Mouse (Mus musculus) gastrocnemius, postnatal 4 days (tissue): ENCODE data around the gene Rnf128. TPM values are rescaled to one million over a fixed set of nuclear protein-coding genes. Genes with fewer than 3 reads are reported as not detected.
"Not testable (repeated sequence)": the region's sequence is repeated elsewhere in the genome, so short reads cannot be mapped to it uniquely, and the experiment has no call there.

Experiments
- DNase-seq, 2 experiments: peaks; one replicate each; pipeline ENCODE4 v3.0.0; 2021 to 2022; ENCODE audit warnings: low spot score in 2 of 2, mixed read lengths in 2 of 2
- long read RNA-seq, 2 experiments: library from polyadenylated mRNA; stranded (forward); transcript quantifications; one replicate each; pipeline ENCODE4 v2.0.0; 2021
- total RNA-seq, 2 experiments: library from RNA; stranded (reverse); gene quantifications; 2 replicates each; pipeline ENCODE4 v1.2.3; 2021

The Rnf128 gene
- 10 to 100 TPM; 15.2 to 15.3 TPM for total RNA-seq
- long read RNA-seq, experiment 1, transcript Rnf128-201 (7 exons, 2,750 nt): major isoform, 47 of 49 reads
- long read RNA-seq, experiment 1, partial matches to known transcripts: 0 of 49 reads
- long read RNA-seq, experiment 1, other reads (novel, unspliced or antisense): 2 of 49 reads
- long read RNA-seq, experiment 2, transcript Rnf128-201 (7 exons, 2,750 nt): major isoform, 31 of 34 reads
- long read RNA-seq, experiment 2, partial matches to known transcripts: 3 of 34 reads
- long read RNA-seq, experiment 2, other reads (novel, unspliced or antisense): 0 of 34 reads

GRCm38 (mm10) chrX:139562925-139563461 lies at the start of gene Rnf128:
Gene Rnf128, plus strand, starts transcription at chrX:139563316.
- DNase-seq: no peak

DNA sequence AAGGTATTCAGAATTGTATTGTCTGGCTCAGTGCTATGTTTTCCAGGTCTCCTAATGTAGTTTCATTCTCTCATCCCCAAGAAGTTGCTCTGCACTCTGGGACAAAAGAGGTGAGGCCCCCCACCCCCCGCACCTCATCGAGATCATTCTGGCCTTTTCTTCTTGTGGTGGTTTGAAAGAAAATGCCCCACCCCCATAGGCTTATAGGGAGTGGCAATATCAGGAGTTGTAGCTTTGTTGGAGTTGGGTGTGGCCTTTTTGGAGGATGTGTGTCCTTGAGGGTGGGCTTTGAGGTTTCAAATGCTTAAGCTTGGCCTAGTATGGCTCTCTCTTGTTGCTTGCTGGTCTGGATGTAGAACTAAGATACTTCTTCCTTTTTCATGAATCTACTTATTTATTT lies 47.0 kb upstream of the Rnf128 start:
- no peak for DNase-seq

DNA sequence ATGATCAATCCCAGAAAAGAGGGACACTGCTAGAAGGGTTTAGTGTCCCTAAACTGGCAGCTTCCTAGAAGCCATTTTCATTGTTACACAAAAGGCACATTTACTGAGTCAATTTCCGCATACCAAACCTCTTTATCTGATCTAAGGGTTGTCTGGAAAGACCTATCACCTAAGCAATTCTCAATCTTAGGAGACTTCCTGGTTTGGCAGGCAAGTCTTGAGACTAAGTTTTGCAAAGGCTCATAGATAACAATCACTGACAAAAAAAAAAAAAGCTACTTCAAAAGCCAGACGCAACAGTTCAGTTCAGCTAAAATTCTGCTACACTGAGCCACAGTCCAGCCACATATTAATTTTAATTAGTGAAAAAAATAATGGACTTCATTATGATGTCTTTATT lies 43.9 kb upstream of the Rnf128 start:
- no peak for DNase-seq

DNA sequence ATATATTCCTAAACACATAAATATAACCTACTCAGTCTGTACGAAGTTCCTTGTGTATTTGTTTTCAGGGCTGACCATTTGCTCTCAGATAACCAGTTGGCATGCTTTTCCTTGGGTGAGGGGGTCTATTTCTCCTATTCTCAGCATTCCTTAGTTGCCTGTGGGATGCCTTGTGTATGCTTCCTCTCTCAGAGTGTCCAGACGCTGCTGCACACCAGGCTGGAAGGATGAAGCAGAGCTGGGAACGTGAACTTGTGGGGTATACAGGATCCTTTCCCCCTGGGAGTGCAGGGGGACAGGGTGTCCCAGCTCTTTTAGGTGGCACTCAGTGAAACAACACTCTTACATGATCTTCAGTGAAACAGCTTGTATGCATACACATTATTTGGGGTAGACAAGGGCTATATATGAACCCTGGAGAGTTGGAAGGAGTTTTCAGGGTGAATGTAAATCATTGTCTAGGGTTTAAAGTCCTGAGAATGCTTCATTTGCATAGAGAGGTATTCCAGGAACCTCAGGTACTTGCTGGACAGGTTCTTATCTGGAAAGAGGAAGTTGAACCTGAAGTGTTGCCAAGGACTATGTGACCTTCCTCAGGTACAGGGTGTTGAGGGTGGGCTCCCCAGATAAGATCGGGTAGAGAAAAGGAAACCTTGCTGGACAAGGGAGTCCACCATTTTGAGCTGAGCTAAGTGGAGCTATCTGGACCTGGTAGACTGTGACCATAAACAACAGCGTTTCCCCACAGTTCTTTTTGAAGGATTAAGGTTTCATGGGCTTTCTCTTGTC lies 38.6 kb upstream of the Rnf128 start:
- DNase-seq: no peak

GRCm38 (mm10) chrX:139525724-139526123 lies 37.4 kb upstream of the Rnf128 start:
- no peak for DNase-seq

- DNase-seq: no peak
Measured at GRCm38 (mm10) chrX:139526984-139527383, 36.1 kb upstream of the Rnf128 start.

DNA sequence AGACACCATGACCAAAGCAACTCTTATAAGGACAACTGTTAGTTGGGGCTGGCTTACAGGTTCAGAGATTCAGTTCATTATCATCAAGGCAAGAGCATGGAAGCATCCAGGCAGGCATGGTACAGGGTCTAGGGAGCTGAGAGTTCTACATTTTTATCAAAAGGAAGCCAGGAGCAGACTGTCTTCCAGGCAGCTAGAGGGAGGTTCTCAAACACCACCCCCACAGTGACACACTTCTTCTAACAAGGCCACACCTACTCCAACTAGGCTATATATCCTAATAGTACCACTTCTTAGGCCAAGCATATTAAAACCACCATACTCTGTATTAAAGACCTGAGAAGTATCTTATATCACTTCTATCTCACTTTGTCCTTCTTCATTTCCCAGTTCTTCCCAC lies 33.4 kb upstream of the Rnf128 start:
- DNase-seq: no peak

- DNase-seq: no peak
Measured at GRCm38 (mm10) chrX:139532293-139532692, 30.8 kb upstream of the Rnf128 start.

DNA sequence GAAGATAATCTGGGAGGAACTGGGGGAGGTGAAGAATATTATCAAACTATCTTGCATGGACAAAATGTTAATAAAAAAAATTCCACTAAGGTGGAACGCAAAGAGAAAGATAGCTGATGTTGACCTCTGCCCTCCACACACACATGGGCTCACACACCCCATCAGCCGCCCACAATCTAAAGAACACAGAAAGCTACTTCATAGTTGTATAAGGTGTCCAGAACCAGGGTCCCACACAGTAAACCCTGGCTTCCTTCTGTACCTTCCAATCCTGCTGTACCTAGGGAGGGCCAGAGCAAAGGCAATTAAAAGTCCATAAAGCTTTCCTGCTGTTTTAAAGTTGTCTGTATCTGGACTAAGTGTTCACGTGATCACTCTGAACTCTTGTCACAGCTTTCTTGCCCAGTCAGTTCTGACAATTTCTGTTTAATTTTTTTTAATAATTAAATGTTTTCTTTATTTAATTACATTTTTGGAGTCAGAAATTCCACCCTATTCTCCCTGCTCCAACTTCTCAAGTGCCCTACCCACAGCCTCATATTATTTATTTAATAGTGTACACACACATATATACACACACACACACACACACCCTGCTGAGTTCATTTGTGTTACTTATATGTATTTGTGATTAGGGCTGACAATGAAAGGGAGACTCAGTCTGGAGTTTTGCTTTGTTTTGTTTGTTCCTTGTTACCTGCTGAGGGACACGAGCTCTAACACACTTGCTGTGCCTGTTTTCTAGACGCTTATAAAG lies 25.3 kb upstream of the Rnf128 start:
- DNase-seq: no peak

DNA sequence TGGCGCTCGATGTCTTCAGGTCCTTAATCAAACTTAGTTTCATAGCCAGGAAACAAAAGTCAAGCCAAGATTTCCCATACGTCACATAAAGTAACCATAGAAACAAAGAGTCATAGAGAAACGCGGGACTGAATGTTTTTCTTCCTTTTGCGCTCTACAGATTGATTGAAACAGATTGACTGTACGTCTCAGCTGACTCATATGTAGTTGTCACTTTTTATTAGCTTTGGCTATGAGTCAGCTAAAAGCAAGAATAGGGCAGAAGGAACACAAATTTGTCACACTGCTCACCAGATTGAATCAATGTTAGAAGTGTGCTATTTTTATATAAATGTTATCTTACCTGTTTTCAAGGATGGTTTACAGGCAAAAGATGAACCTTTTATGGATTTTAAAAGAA lies 19.4 kb upstream of the Rnf128 start:
- DNase-seq: no peak

DNA sequence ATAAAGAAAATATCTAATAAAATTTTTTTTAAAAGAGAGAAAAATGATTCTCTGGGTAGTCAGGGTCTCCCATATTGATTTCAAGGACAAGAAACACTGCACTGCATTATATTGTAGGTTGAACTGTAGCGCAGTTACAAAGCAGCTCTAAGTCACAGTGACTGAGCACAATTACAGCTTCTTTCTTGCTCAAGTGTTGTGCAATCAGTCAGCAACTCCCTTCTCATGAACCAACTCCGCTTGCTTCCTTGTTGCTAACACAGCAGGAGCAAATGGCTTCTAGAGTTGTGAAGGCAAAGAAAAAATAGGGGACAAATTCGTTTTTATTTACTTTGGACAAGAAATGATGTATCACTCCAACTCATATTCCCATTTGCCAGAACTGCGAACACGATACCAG lies 12.7 kb upstream of the Rnf128 start:
- DNase-seq: no peak

GRCm38 (mm10) chrX:139552090-139552489 lies 11.0 kb upstream of the Rnf128 start:
- no peak for DNase-seq

DNA sequence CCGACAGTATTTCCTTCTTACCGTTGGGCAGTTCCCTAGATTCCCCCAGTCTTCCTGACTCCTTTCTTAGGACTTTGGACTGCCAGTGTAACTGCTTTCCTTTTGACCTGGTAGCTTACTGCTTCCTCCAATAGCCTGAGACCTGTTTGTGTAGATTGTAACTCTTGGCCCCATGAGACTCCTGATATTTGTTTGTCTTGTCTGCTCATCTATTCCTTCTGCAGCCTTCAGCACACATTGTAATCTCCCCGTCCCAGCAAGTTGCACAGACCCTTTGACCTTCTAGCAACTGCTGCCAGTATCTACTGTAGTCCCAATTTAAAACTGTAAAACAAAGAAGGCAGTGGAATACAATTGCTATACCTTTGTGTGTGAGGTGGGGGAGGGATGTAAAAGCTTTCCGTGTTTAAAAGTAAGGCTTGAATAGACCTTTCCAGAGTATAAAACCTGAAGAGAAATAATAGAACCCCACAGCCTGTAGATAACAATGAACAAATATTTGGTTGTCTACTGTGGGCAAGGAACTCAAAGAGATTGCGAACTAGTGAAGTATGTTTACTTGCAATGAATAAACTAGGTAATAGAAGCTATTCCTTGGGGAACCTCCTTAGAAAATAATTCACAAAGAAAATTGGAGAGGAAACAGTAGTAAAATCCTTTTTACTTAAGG lies 726 bp upstream of the Rnf128 start:
- DNase-seq: no peak

- no peak for DNase-seq
Measured at GRCm38 (mm10) chrX:139570054-139570453, 6.9 kb downstream of the Rnf128 start.

- no peak for DNase-seq
Measured at GRCm38 (mm10) chrX:139578649-139579278, 15.6 kb downstream of the Rnf128 start.

- no peak for DNase-seq
Measured at GRCm38 (mm10) chrX:139583616-139584015, 20.5 kb downstream of the Rnf128 start.

DNA sequence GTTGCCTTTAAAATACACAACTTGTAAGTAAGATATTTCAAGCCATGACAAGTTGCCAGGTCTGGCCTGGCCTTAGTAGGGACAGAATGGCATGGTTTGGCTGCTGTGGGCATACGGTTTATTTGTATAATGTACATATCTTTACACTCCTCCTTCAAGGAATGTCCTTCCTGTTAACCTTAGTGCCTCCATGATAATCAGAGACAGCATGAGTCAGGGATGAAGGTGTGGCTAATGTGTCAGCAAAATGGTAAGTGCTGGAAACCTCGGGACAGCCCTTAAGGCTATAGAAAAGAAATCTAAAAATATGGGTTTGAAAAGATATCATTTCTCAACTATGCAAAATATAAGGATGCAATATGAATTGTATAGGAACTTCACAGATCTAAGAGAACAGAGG lies 23.6 kb downstream of the Rnf128 start:
- not testable (repeated sequence) for DNase-seq

- no peak for DNase-seq
Measured at GRCm38 (mm10) chrX:139596404-139596803, 33.3 kb downstream of the Rnf128 start.

GRCm38 (mm10) chrX:139610033-139610764 lies 47.1 kb downstream of the Rnf128 start:
- DNase-seq: peak; percentile 33 to 56

GRCm38 (mm10) chrX:139610765-139611300 lies 47.7 kb downstream of the Rnf128 start:
- peak in 1 of 2 experiments; percentile 23 for DNase-seq
